Mouse (Mus musculus) CH12.LX (cell line): ENCODE measurements around the gene Jak1.

Source experiments
- BHLHE40 ChIP-seq: IDR thresholded peaks from 2 replicates; pipeline ENCODE4 v1.6.1; 2011; ENCODE audit warnings: mild to moderate bottlenecking, low read depth, low read length, improper control_type of control experiment
- CHD1 ChIP-seq: IDR thresholded peaks from 2 replicates; pipeline ENCODE4 v1.6.1; 2012; ENCODE audit warnings: low read depth, low read length, improper control_type of control experiment, inconsistent platforms
- CTCF ChIP-seq, 2 experiments: IDR thresholded peaks in 1 of 2; conservative IDR thresholded peaks in 1 of 2; 2 replicates each; pipeline ENCODE4 v1.5.1; 2011 to 2012; ENCODE audit warnings: low read depth in 2 of 2, low read length in 2 of 2, improper control_type of control experiment in 1 of 2, inconsistent platforms in 1 of 2, mild to moderate bottlenecking in 1 of 2, moderate library complexity in 1 of 2
- EP300 ChIP-seq: IDR thresholded peaks from 2 replicates; pipeline ENCODE4 v1.6.1; 2011; ENCODE audit warnings: low read length, improper control_type of control experiment
- HCFC1 ChIP-seq: IDR thresholded peaks from 2 replicates; pipeline ENCODE4 v1.6.1; 2012; ENCODE audit warnings: low read depth, mild to moderate bottlenecking, inconsistent platforms, low read length, improper control_type of control experiment
- MAFK ChIP-seq: IDR thresholded peaks from 2 replicates; pipeline ENCODE4 v1.6.1; 2011; ENCODE audit warnings: low read length, improper control_type of control experiment; ENCODE audit not compliant: insufficient replicate concordance
- MAX ChIP-seq: IDR thresholded peaks from 2 replicates; pipeline ENCODE4 v1.6.1; 2011; ENCODE audit warnings: low read length, improper control_type of control experiment
- MAZ ChIP-seq: IDR thresholded peaks from 2 replicates; pipeline ENCODE4 v1.6.1; 2012; ENCODE audit warnings: low read depth, mild to moderate bottlenecking, inconsistent platforms, low read length, improper control_type of control experiment, moderate library complexity
- POLR2A ChIP-seq: IDR thresholded peaks from 2 replicates; pipeline ENCODE4 v1.6.1; 2011; ENCODE audit warnings: low read depth, mild to moderate bottlenecking, improper control_type of control experiment, low read length
- ZC3H11A ChIP-seq: IDR thresholded peaks from 2 replicates; pipeline ENCODE4 v1.6.1; 2012; ENCODE audit warnings: low read depth, mild to moderate bottlenecking, inconsistent platforms, low read length, improper control_type of control experiment
- ZMIZ1 ChIP-seq: IDR thresholded peaks from 2 replicates; pipeline ENCODE4 v1.6.1; 2012; ENCODE audit warnings: low read depth, mild to moderate bottlenecking, inconsistent platforms, low read length, improper control_type of control experiment

- no peak for TF ChIP-seq HCFC1
- TF ChIP-seq ZC3H11A = no peak
- no peak for TF ChIP-seq CTCF (conservative IDR thresholded peaks at IDR 0.05 in 1 of 2, IDR thresholded peaks at IDR 0.05 in 1 of 2; ENCODE audit: low read depth in 2 of 2, low read length in 2 of 2)
- no peak for TF ChIP-seq EP300
- no peak for TF ChIP-seq CHD1
- no peak for TF ChIP-seq POLR2A
- TF ChIP-seq ZMIZ1 = no peak
- TF ChIP-seq MAZ = no peak
- TF ChIP-seq MAFK = no peak
- no peak for TF ChIP-seq BHLHE40
- no peak for TF ChIP-seq MAX
Observed at GRCm38 (mm10) chr4:101285906-101286432, 20.9 kb upstream of the Jak1 start.
